Mouse (Mus musculus) A20 (cell line): ENCODE measurements around the gene Ntng1.
"Not testable (repeated sequence)": the region's sequence is repeated elsewhere in the genome, so short reads cannot be mapped to it uniquely, and the experiment has no call there.

ENCODE experiments used
- DNase-seq: peaks from one replicate; pipeline ENCODE4 v3.0.0-alpha.2; 2011; ENCODE audit warnings: low read depth, low spot score

Ntng1 gene

DNA sequence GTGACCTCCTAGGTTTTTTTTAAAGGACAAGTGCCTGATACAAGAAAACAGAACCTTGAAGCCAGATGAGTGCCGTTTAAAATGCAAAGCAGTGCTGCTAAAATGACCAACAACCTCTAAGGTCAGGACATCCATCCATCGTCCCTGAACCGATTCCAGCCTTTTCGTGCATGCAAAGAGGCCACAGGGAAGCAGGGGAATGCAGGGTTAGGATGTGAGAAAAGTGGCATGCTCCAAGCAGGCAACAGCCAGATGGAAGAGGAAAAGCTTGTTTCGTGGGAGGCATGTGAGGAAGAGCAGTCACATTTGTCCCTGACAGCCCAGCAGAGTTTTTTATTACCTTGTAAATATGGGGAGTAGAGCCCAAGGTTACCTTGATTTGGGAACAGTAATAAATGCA lies 360.6 kb downstream of the Ntng1 start:
- DNase-seq = no peak

GRCm38 (mm10) chr3:109782289-109782951 lies 361.4 kb downstream of the Ntng1 start:
- DNase-seq = no peak

- DNase-seq = no peak
Measured at GRCm38 (mm10) chr3:109781917-109782288, 361.9 kb downstream of the Ntng1 start.

DNA sequence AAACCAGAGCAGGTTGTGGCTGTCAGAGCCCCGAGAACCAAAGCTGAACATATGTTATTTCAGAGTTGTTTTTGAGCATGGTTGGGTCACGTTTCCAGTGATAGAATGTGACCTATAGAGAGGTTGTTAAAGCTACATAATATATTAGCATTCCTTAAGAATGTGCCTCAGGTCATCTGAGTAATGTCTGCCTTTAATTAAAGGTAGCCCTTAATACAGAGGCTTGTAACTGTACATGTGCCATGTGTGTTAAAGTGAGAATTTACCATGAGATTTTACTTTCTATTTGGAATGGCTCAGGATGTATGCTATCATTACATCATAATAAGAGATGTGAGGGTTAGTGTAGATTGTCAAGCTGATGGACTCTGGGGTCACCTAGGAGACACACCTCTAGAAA lies 368.6 kb downstream of the Ntng1 start:
- DNase-seq = no peak

GRCm38 (mm10) chr3:109772120-109772519 lies 371.7 kb downstream of the Ntng1 start:
- DNase-seq = no peak

DNA sequence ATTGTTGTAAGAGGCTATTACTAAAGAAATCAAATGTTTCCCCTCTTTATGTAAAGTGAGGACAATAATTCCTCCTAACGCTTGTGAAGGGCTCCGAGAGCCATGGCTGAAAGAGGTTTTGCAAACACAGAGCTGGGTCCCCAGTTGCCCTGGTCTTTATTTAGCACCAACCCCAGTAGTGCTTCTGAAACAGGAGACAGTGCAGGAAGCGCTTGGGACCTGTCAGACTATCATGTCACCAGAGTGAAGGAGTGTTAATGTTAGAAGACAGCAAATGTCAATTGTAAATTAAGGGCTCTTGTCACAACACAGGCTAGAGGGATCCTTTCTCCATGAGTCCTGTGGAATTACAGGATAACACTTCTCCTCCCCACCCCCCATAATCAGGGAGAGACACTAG lies 376.9 kb downstream of the Ntng1 start:
- no peak for DNase-seq

DNA sequence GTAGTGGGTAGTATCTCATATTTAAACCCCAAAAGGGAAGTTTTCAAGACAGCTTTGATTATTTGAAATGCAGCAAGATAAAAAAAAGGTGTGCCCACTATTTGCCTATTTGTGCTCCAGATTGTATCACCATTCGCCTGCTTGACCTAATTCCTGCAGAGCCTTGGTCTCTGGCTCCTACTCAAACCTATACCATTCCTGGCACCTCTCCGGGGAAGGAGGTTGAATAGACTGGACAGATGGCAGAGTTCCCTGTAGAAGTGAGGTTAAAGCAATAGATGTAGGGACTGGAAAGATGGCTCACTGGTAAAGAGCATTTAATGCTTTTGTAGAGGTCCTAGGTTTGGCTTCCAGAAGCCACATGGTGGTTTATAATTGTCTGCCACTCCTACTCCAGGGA lies 378.2 kb downstream of the Ntng1 start:
- no peak for DNase-seq

- DNase-seq = no peak
Measured at GRCm38 (mm10) chr3:109765141-109765540, 378.7 kb downstream of the Ntng1 start.

DNA sequence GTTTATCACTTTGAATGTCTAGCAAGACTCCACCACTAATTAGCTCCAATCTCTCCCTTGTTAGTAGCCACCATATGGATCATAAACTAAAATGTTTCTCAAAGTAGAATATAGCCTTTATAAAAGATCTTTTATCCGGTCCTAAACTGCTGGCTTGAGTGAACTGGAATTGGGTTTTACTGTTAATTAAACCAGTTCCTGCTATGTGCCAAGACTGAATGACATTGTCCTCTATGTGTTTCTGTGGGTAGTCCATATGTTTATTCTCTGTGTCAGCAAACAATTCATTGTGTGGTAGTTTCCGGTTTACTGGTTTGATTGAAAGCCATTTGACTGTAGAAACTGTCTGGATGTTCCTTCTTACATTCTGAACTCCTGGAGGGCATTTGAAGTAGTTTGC lies 387.4 kb downstream of the Ntng1 start:
- no peak for DNase-seq

DNA sequence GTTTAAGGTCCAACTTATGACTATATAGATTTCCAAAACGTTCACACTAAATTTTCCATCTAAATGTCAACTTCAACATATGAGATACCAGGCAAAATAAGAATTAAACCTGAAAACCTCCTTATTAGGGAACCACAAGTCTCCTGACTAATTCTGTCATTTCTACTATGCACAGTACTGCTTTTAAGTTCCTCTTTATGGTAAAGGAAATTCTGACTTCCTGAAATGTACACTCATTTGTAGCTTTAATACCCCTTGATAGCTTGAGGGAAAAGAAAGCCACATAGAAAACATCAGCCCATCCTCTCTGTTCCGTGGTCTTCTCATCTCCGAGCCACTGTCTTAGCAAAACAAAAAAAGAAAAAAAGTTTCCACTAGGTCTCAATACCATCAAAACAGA lies 396.2 kb downstream of the Ntng1 start:
- DNase-seq = not testable (repeated sequence)

DNA sequence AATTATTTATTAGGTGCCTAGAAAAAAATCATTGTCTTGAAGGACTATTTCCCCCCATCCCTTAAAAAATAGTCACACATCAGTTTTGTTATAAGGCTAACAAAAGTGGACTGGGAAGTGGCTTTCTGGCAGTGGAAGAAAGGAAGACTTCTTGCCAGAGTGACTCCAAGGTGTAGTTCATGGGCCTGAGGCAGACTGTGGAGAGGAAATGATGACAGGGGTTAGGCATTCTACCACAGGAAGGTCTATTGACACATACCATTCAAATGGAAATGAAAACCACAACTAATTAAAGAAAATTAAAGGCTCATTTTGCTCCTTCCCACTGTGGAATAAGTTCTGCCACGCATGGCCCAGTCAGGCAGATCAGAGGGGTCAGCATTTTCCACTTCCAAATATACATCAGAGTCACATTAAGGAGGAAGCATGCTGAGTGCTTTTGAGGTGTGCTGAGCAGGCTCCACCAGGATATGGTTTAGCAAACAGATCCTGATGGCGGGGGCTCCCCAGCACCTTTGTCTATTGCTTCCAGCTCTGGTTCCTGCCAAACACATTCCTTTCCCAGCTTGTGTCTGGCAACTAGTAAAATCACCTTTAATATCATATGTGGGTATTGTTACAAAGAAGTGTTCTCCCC lies 403.2 kb downstream of the Ntng1 start:
- no peak for DNase-seq

DNA sequence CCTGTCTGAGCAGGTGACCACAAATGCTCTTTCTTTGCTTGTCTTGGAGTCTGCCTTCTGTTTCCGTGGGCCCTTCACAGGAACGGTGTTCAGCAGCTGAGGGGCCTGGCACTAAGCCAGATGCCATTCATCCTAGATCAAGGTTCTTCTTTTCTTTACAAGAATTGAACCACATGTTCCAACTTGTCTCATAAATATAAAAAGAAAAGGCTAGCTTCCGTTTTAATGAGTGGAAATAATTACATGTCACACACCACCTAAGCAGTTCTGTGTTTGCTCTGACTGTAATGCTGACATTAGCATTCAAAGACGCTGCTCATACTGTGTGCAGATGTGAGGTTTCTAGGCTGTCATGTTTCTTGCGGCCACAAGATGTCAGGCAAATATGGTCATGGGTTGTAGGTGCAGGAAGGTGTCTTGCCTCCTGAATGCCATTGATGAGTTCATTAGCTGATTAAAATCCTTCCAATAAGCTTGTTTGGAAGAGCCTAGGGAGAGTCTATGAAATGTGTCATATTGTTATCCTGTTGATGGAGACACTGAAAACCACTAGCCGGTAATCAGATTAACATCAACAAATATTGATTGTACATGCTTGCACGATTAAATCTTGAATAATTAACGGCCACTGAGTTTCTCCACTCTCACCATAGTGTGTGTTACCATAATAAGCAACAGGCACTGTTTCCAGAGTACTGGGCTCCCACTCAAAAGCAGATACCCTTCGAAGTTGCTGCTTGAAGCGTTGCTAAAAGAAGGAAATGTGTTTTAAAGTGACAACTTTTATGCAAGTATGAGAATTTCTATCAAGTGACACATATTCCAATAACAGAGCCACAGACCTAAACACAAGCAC lies 411.3 kb downstream of the Ntng1 start:
- peak; percentile 4 for DNase-seq

- no peak for DNase-seq
Measured at GRCm38 (mm10) chr3:109731592-109732230, 412.1 kb downstream of the Ntng1 start.
